Mouse (Mus musculus) stomach, embryonic 14.5 days (tissue): Measurements from ENCODE around the gene Lrmda. TPM values are rescaled to one million over a fixed set of nuclear protein-coding genes. Genes with fewer than 3 reads are reported as not detected.

Source experiments
- ATAC-seq: fragments of 200-750 bp; cut with Nextera tagmentation; 2 replicates; pipeline ENCODE4 v1.8.0; 2017; ENCODE audit warnings: low read depth, moderate TSS enrichment; ENCODE audit not compliant: insufficient number of reproducible peaks, insufficient read depth, low FRiP score
- H3K27ac ChIP-seq: fragments of 300-500 bp; sonication (generic); 2 replicates; pipeline ENCODE4 v1.5.1; 2014; ENCODE audit warnings: mild to moderate bottlenecking, low read length, moderate library complexity, mixed read lengths
- H3K27me3 ChIP-seq: fragments of 300-500 bp; sonication (generic); 2 replicates; pipeline ENCODE4 v1.6.1; 2014; ENCODE audit warnings: low read length, control low read depth, mixed read lengths; ENCODE audit not compliant: control insufficient read depth, insufficient read depth
- H3K36me3 ChIP-seq: fragments of 300-500 bp; sonication (generic); 2 replicates; pipeline ENCODE4 v1.6.1; 2014; ENCODE audit warnings: mild to moderate bottlenecking, control low read depth, low read length, moderate library complexity, mixed read lengths; ENCODE audit not compliant: control insufficient read depth, insufficient read depth
- H3K4me1 ChIP-seq: fragments of 300-500 bp; sonication (generic); 2 replicates; pipeline ENCODE4 v1.6.1; 2014; ENCODE audit warnings: low read length, control low read depth, mixed read lengths; ENCODE audit not compliant: control insufficient read depth, insufficient read depth
- H3K4me2 ChIP-seq: fragments of 300-500 bp; sonication (generic); replicated peaks from 2 replicates; pipeline ENCODE4 v1.6.1; 2014; ENCODE audit warnings: low read depth, low read length, control low read depth
- H3K4me3 ChIP-seq: fragments of 300-500 bp; sonication (generic); 2 replicates; pipeline ENCODE4 v1.5.1; 2014; ENCODE audit warnings: low read depth, low read length, control low read depth
- H3K9ac ChIP-seq: fragments of 300-500 bp; sonication (generic); replicated peaks from 2 replicates; pipeline ENCODE4 v1.6.1; 2014; ENCODE audit warnings: low read depth, mild to moderate bottlenecking, control low read depth, low read length, moderate library complexity, mixed read lengths
- H3K9me3 ChIP-seq: fragments of 300-500 bp; sonication (generic); 2 replicates; pipeline ENCODE4 v1.6.1; 2016; ENCODE audit warnings: low read depth, low read length, control low read depth; ENCODE audit not compliant: control insufficient read depth
- WGBS: fragments of 180-500 bp; shearing (Covaris S2); extraction: QIAGEN DNeasy Blood & Tissue Kit; methylation state at CpG from one replicate; pipeline ENCODE4 v1.1.7; 2014; 5-methylcytosine and 5-hydroxymethylcytosine counted together
- polyA plus RNA-seq: library from polyadenylated mRNA; unstranded; fragments of >200 nt; fragmentation: Nextera tagmentation; extraction: Ambion mirVana; gene quantifications from 2 replicates; pipeline ENCODE4 v1.2.1, GENCODE M21; 2014

Gene Lrmda
- polyA plus RNA-seq, 1 experiment from 2014 or later, result 0.46 TPM

DNA sequence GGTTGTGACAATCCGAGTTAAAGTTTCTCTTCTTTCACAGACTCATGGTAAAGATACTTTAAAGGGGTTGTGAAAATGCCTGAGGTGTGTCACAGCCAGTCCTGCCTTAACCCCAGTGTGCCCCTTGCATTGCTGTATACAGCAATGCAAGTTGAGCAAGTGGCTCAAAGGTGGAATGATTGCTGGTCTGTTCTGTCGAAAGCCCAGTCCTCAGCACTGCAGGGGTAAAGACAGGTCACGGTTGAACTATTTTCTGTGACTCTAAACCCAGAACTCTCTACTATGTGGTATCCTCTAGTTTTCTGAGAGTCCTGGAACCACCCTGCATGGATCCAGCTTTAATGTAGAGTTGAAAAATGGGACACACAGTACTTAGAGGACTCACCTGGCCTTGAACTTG lies 87.3 kb downstream of the Lrmda start:
- Histone ChIP-seq H3K27ac (no peak overlapping the region), H3K27me3 (no peaks in the 10 kb centered on the region), H3K4me3 (no peak overlapping the region), H3K9ac (no peak overlapping the region), H3K36me3 (no peaks in the 10 kb centered on the region), H3K4me2 (no peak overlapping the region), H3K4me1 (0 out of 2 replicates have a peak, but pooled peaks cover 3% of the 10 kb centered on the region), H3K9me3 (no peaks in the 10 kb centered on the region)
- ATAC-seq, result no peak
- WGBS, result 68% methylated on average over 3 of the region's 3 CpGs

GRCm38 (mm10) chr14:22109423-22109822 lies 89.9 kb downstream of the Lrmda start:
- no peaks in the 10 kb centered on the region for H3K4me1 ChIP-seq
- no peak overlapping the region for H3K4me3 ChIP-seq
- no peak overlapping the region for H3K4me2 ChIP-seq
- ATAC-seq, result no peak
- no peaks in the 10 kb centered on the region for H3K9me3 ChIP-seq
- H3K9ac ChIP-seq, result no peak overlapping the region
- 63% methylated on average over 4 of the region's 4 CpGs for WGBS
- no peaks in the 10 kb centered on the region for H3K36me3 ChIP-seq
- H3K27ac ChIP-seq, result no peak overlapping the region
- no peaks in the 10 kb centered on the region for H3K27me3 ChIP-seq

DNA sequence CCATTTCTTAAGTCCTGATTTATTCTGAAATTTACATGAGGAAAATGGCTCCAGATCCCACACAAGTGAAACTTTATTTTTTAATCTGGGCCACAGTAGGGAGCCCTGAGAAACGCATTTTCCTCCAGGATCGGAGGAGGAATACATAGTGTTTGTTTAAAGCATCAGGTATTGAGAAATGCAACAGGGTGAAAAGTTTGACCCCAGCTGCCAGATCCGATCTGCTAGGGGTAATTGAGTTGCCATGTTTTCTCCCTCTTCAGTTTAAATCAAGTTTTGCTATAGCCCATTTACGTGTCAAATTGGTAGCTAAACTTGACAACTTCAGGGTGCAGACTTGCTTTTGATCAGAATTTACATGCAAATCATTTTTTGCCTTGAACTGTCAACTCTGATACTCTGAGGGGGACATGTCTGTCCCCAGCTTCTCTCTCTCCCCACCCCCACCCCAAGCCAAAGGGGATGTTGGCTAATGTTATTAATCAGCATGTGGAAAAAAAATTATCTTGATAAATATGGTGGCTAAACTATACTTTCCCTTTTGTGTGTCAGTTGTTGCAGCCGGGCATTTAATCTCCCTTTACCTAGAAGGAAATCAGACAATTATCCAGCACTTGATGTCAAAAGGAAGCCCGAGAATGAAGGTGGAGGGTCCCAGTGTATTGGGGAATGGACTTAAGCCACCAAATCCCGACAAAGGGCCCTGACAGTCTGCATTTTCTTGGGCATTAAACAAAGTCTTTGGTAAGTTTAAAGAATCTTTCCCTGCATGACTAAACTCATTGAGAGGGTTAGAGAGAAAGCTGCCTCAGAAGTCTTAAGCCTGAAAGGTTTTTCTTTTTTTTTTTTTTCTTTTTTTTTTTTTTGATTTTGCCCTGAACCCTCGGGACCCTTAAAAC lies 94.2 kb downstream of the Lrmda start:
- Histone ChIP-seq H3K27ac (no peak overlapping the region), H3K4me3 (no peak overlapping the region), H3K36me3 (no peaks in the 10 kb centered on the region), H3K4me2 (no peak overlapping the region), H3K9me3 (no peaks in the 10 kb centered on the region), H3K27me3 (no peaks in the 10 kb centered on the region), H3K4me1 (no peaks in the 10 kb centered on the region), H3K9ac (no peak overlapping the region)
- WGBS, result 46% methylated on average over 8 of the region's 8 CpGs
- no peak for ATAC-seq

DNA sequence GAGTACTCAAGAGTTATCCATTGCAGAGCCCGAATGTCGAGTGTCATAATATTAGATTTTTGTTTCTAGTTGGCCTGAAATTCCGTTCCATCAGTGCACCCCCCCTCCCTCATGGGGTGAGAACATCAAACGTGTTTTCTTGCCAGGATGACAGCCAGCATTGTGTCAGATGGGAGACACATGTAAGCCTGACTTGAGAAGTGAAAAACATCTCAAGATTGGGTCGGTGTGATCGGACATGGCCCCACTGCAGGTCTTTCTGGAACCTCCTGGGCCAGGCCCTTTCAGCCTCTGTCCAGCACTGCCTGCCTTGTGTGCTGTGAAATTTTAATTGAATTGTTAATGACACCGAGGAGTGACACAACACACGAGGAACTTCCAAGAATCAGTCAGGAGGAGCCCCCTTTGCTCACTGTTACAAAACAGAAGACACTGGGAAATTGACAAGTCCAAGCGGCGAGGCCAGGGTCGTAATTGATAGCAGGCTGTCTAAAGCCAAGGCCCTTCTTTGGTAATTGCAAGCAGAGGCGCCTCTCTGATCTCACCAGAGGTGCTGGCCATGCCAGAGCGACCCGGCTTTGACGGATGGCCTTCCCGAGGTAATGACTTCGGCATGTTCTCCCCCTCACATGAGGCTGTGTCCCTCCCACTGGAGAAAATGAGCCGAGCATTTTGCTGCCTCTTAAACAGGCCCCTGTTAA lies 95.3 kb downstream of the Lrmda start:
- Histone ChIP-seq H3K9ac (no peak overlapping the region), H3K4me3 (no peak overlapping the region), H3K4me1 (no peaks in the 10 kb centered on the region), H3K4me2 (no peak overlapping the region), H3K27ac (no peak overlapping the region), H3K27me3 (no peaks in the 10 kb centered on the region), H3K36me3 (no peaks in the 10 kb centered on the region), H3K9me3 (no peaks in the 10 kb centered on the region)
- 32% methylated on average over 18 of the region's 18 CpGs for WGBS
- no peak for ATAC-seq

DNA sequence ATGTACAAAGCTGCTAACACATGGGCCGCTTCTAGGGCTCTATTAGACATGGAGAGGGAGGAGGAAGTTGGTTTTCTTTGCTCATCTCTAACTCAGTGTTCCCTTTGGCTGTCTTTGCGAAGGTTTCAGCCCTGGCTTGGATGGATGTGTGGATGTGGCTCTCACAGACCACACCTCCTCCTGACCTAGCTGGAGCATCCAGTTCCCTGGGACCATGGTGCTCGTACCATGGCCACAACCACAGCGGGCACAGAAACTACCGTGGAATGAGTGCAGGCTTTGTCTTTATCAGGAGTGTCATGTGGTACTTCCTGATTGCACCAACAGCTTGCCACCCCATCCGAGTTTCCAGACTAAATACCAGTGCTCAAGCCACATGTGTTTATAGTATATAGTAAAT lies 98.6 kb downstream of the Lrmda start:
- Histone ChIP-seq H3K27ac (no peak overlapping the region), H3K36me3 (no peaks in the 10 kb centered on the region)
- 64% methylated on average over 6 of the region's 6 CpGs for WGBS

DNA sequence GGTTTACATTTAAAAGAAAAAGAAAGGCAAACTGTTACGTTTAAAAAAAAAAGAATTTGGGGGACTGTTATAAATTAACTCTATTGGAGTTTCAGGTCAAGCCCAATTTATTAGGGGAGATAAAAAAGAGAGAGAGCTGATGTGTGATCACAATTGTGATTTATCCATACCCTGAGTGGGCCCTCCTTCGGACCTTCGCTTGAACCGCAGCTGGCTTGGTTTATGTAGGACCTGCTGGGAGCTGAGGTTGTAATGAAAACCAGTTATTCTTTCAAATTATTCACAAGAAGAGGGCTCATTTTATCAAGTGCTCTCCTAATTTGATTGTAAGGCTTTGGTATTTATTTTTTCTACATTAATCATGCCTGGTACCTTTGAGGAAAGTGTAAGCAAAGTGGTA lies 99.0 kb downstream of the Lrmda start:
- no peaks in the 10 kb centered on the region for H3K36me3 ChIP-seq
- no peaks in the 10 kb centered on the region for H3K4me1 ChIP-seq
- H3K4me2 ChIP-seq, result no peak overlapping the region
- H3K27ac ChIP-seq, result no peak overlapping the region
- WGBS, result 33% methylated on average over 4 of the region's 4 CpGs
- no peak overlapping the region for H3K4me3 ChIP-seq
- no peaks in the 10 kb centered on the region for H3K9me3 ChIP-seq
- ATAC-seq, result no peak
- no peaks in the 10 kb centered on the region for H3K27me3 ChIP-seq
- H3K9ac ChIP-seq, result no peak overlapping the region

More for the DNA sequence above, 98.6 kb downstream of the Lrmda start:
- Histone ChIP-seq H3K4me1 (no peaks in the 10 kb centered on the region), H3K9ac (no peak overlapping the region), H3K4me2 (no peak overlapping the region), H3K4me3 (no peak overlapping the region), H3K27me3 (no peaks in the 10 kb centered on the region), H3K9me3 (no peaks in the 10 kb centered on the region)
- ATAC-seq, result no peak

DNA sequence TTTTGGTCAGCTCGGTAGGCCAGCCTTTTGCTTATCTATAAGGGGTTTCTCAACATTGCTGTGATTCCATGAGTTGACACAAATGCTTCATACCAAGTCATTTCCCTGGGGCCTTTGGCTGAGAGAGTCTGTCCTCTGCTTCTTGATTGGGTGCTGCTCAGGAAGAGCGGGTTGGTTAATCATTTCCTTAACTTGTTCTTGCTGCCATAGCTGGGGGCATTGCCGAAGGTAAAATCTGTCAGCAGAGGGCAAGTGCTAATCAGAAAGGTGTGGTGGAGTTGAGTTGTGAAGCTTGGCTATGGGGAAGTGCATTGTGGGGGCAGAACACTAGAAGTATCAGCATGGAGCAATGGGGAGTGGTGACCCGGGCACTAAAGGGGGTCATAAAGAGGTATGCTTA lies 106.8 kb downstream of the Lrmda start:
- no peaks in the 10 kb centered on the region for H3K9me3 ChIP-seq
- peak; percentile 81 for ATAC-seq
- H3K27ac ChIP-seq, result no peak overlapping the region
- H3K4me1 ChIP-seq, result no peaks in the 10 kb centered on the region
- H3K36me3 ChIP-seq, result no peaks in the 10 kb centered on the region
- no peaks in the 10 kb centered on the region for H3K27me3 ChIP-seq
- H3K4me2 ChIP-seq, result no peak overlapping the region
- H3K9ac ChIP-seq, result no peak overlapping the region
- 58% methylated on average over 4 of the region's 4 CpGs for WGBS
- no peak overlapping the region for H3K4me3 ChIP-seq

DNA sequence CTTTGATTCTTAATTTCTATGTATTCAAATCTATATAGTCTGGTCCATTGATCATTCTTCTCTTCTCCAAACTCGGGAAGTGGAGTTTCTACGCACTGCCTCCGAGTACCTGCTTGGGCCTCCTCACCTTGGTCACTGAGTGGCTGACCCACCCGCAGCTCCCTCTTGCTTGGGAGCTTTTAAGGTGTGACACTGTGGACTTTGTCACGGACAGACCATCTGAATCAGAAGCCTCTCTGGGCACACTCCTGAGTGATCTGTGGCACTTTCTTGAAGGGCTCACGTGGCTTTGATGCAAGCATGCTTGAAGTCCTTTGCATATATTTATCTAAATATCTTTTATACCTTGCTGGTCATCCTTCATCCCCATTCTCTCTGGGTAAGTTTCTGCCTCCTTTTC lies 107.3 kb downstream of the Lrmda start:
- H3K9me3 ChIP-seq, result no peaks in the 10 kb centered on the region
- no peak overlapping the region for H3K4me2 ChIP-seq
- no peaks in the 10 kb centered on the region for H3K36me3 ChIP-seq
- H3K4me1 ChIP-seq, result no peaks in the 10 kb centered on the region
- no peaks in the 10 kb centered on the region for H3K27me3 ChIP-seq
- 84% methylated on average over 6 of the region's 6 CpGs for WGBS
- H3K9ac ChIP-seq, result no peak overlapping the region
- H3K4me3 ChIP-seq, result no peak overlapping the region
- ATAC-seq, result no peak
- H3K27ac ChIP-seq, result no peak overlapping the region
